Mouse (Mus musculus) testis, postnatal 14 days (tissue): ENCODE data around the gene Aip.
"Not testable (repeated sequence)": the region's sequence is repeated elsewhere in the genome, so short reads cannot be mapped to it uniquely, and the experiment has no call there.

Source experiments
- DNase-seq: peaks from one replicate; pipeline ENCODE4 v3.0.0; 2021; ENCODE audit warnings: low spot score

Aip gene

DNA sequence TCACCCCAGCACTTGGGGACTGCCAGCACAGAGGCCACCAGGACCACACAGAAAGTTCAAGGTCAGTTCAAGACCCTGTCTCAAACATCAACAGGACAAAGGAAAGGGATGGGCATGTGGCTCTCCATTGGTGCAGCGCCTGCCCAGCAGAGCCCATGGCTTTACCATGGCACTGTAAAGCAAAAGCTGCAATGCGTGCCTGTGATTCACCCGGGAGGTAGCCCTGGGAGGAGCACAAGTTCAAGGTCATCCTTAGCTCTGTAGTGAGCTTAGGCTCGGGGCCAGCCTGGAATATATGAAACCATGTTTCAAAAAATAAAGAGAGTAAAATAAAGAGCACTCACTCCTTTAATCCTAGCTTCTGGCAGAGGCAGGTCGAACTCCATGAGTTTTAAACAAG, 26.2 kb upstream of the Aip start:
- DNase-seq, result no peak

DNA sequence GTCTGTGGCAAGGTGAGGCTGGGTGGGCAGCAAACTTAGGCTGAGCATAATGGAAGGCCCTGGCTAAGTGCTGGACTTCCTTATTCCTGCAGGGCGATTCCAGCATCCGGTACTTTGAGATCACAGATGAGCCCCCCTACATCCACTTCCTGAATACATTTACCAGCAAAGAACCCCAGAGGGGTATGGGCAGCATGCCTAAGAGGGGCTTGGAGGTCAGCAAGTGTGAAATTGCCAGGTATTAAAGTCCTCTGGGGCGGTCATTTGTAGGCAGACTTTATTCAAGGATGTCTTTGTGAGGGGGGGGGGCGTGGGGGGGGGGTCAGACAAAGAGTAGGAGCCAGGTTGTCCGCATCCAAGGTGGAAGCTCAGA, 25.8 kb upstream of the Aip start:
- no peak for DNase-seq

GRCm38 (mm10) chr19:4150567-4151487, 25.2 kb upstream of the Aip start:
- DNase-seq, result peak; percentile 71

GRCm38 (mm10) chr19:4149764-4150461, 24.3 kb upstream of the Aip start:
- no peak for DNase-seq

DNA sequence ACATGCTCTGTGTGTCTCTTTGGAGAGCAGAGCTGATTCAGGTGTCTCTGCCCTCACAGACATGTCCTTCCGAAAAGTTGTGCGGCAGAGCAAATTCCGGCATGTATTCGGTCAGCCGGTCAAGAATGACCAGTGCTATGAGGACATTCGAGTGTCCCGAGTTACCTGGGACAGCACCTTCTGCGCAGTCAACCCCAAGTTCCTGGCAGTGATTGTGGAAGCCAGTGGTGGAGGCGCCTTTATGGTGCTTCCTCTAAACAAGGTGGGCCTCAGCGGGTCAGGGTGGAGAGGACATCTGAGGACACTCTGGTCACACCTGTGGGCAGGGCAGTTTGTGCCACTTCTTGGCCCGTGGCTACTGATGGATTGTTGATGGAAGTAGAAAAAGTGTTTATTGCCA, 23.6 kb upstream of the Aip start:
- DNase-seq, result no peak

GRCm38 (mm10) chr19:4148819-4149218, 23.2 kb upstream of the Aip start:
- DNase-seq, result no peak

DNA sequence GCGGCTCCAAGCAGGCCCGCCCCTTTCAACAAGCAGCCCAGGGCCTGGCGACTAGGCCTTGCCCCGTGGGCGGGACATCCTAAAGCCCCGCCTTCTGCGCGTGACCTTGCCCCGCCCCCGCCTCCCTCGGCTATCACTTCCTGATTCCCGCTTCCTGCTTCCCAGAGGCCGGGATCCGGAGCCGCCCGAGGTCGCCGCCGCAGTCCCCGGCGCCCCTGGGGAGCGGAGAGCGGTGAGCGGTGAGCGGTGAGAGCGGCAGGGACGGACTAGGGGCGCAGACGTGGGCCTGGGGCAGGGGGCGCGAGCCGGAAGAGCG, 22.8 kb upstream of the Aip start, which contains the start of gene Coro1b:
Gene Coro1b, plus strand, starts transcription at position 129 of the 316 bp plus-strand sequence.
- peak; percentile 93 for DNase-seq

GRCm38 (mm10) chr19:4147782-4148490, 22.3 kb upstream of the Aip start:
- DNase-seq, result no peak

GRCm38 (mm10) chr19:4147022-4147405, 21.4 kb upstream of the Aip start:
- DNase-seq, result no peak

DNA sequence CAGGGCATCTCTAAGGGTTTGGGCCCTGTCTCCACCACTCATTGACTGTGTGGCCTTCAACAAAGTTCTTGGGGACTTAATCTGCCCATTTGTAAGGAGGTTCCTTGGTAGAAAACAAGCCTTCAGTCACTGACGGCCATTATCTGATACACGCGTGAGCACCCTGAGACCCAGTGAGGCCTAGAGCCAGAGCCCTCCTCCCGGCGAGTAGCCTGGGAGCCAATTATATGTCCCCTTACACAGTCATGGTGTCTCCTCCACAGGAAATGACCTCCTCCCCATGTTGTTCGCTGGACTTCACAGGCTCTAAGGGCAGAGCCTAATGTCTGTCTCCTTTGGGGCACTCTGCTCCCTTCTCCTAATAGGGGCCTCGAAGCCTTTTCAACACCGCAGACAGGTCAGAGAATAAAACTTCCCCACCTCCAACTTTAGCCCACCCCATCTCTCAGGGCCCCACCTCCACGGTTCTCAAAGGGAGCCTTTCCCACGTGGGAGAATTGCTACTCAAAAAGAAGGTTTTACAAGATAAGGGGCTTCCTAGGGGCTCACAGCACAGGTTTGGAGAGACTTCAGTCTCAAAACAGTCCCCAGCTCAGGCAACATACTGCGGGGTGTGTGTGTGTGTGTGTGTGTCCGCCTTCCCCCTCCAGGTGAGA, 20.8 kb upstream of the Aip start:
- no peak for DNase-seq

GRCm38 (mm10) chr19:4145936-4146335, 20.3 kb upstream of the Aip start:
- DNase-seq, result no peak

- DNase-seq, result no peak
Measured at GRCm38 (mm10) chr19:4144550-4145498, 19.2 kb upstream of the Aip start.

DNA sequence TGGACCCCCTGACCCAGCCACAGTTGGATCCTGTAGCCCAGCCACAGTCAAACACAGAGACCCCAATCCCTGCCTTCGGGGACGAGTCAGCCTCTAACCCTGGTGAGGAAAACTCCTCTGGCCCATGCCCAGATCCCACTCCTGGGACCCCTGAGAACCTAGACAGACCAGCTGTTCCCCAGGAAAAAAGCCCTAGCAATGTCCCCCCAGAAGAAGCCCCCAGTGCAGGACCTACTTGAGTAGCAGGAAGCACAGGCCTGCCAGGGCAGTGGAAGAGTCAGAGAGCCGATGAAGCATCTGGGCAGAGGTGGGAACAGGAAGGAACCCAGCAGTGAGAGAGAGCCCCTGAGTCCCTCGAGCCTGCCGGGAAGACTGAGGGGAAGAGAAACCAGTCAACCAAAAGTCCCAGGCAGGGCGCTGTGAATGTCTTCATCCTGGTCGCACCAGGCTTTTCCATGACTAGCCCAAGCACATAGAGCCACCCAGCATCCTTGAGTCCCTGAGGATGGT, 18.2 kb upstream of the Aip start, which contains the start of gene Cabp4:
Gene Cabp4, minus strand, starts transcription at position 275 of the 510 bp plus-strand sequence.
- no peak for DNase-seq

GRCm38 (mm10) chr19:4142416-4143173, 16.9 kb upstream of the Aip start:
- DNase-seq, result no peak

GRCm38 (mm10) chr19:4140147-4140546, 14.5 kb upstream of the Aip start:
- no peak for DNase-seq

GRCm38 (mm10) chr19:4139446-4139845, 13.8 kb upstream of the Aip start, which contains the start of gene Gpr152:
Gene Gpr152, plus strand, starts transcription at chr19:4139787.
- no peak for DNase-seq

GRCm38 (mm10) chr19:4137913-4138312, 12.3 kb upstream of the Aip start:
- no peak for DNase-seq

- DNase-seq, result no peak
Measured at GRCm38 (mm10) chr19:4136463-4136862, 10.8 kb upstream of the Aip start.

DNA sequence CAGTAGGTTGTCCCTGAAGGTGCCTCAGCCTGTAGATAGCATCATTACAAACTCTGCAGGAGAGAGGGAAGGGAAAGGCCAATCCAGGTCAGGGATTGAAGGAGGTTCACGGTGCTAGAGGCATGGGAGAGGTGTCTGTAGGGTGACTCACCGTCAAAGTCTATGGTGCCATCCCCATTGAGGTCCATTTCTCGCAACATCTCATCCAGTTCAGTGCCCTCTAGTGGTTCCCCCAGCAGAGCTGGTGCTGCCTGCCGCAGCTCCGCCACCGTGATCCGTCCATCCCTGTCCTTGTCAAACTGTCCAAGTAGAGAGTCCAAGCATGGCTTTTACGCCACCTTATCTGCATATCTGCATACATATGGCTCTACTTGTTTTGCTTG, 10.3 kb upstream of the Aip start:
- DNase-seq, result not testable (repeated sequence)
